Mouse (Mus musculus) small intestine, adult 10 weeks (tissue): ENCODE results near the gene Apol8. TPM values are rescaled to one million over a fixed set of nuclear protein-coding genes. Genes with fewer than 3 reads are reported as not detected.

Source experiments
- polyA plus RNA-seq: library from polyadenylated mRNA; stranded (reverse); fragments of 350-450 nt; fragmentation: Illumina TruSeq; extraction: RNeasy Lipid Tissue Mini Kit (QIAGEN cat#74804); gene quantifications from one replicate; pipeline ENCODE4 v1.2.3, GENCODE M21; 2014; ENCODE audit warnings: low replicate concordance

The Apol8 gene
- 0.15 TPM for polyA plus RNA-seq

DNA sequence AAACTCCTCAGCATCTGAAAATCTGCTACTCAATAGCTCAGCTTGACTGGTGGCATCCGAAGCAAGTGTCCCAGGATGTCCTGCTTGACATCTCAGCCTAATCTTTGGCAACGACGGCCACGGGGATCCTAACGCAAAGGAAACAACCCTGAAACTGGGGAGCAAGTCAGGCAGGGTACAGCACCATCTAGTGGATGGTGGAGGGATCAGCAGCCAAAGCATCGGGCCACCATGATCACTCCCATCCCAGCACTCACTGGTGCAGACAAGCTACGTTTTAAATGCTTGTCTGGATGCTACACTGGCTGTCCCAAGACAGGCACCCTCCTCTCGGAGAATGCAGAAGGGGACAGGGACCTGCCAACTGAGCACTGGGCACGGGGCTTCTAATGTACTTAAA lies at the start of gene Apol8:
Gene Apol8 (minus strand): TSS at position 156 of the 400 bp plus-strand sequence.

GRCm38 (mm10) chr15:77728739-77729138 lies 28.1 kb downstream of the Apol8 start, which contains the start of gene Apol9b:
Apol9b (plus strand) TSS chr15:77729039.

DNA sequence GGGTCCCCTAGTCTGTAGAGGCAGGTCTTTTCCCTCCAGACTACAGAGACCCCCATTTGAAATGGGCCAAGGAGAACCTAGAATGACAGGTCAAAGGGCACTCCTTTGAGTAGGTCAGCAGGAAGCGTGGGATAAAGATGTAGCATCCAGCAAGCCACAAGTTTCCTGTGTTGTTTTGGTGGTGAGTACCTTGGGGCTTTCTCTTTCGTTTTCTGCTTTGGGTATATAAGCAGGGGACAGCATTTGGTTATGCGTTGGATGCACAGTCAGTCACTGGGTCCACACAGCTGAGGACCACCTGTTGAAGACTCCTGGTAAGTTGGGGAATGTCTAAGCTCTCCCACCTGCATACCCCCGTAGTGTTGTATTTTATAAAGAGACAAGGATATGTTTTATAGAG lies 58.1 kb downstream of the Apol8 start, which contains the start of gene Apol7e:
Gene Apol7e (plus strand): TSS at position 202 of the 400 bp plus-strand sequence.

Other genes starting within 250 kb of the Apol8 start
- gene Apol11a, start 248.7 kb downstream of the Apol8 start, polyA plus RNA-seq = not detected
- gene Apol7c, start 223.7 kb downstream of the Apol8 start, polyA plus RNA-seq = 58.8 TPM
- gene 1700025B11Rik, start 195.1 kb downstream of the Apol8 start, polyA plus RNA-seq = not detected
- 7.6 TPM for gene Apol10b, start 160.9 kb downstream of the Apol8 start, polyA plus RNA-seq
- gene Gm36245, start 157.7 kb downstream of the Apol8 start, polyA plus RNA-seq = not detected
- gene Apol11b, start 113.7 kb downstream of the Apol8 start, polyA plus RNA-seq = not detected
- gene Apol7e, start 58.1 kb downstream of the Apol8 start, polyA plus RNA-seq = 18.3 TPM
- gene Apol9b, start 28.0 kb downstream of the Apol8 start, polyA plus RNA-seq = 2.5 TPM
- gene Myh9, start 85.2 kb upstream of the Apol8 start, polyA plus RNA-seq = 5.8 TPM
- gene Txn2, start 172.0 kb upstream of the Apol8 start, polyA plus RNA-seq = 68.4 TPM
- gene Foxred2, start 199.7 kb upstream of the Apol8 start, polyA plus RNA-seq = 1.0 TPM
- 8.1 TPM for gene Eif3d, start 213.8 kb upstream of the Apol8 start, polyA plus RNA-seq